Mouse (Mus musculus) neural tube, embryonic 11.5 days (tissue): ENCODE measurements around the gene Lhx5. TPM values are rescaled to one million over a fixed set of nuclear protein-coding genes. Genes with fewer than 3 reads are reported as not detected.

Source experiments
- ATAC-seq: fragments of 200-750 bp; cut with Nextera tagmentation; 2 replicates; pipeline ENCODE4 v1.8.0; 2017; ENCODE audit warnings: moderate number of reproducible peaks, mild to moderate bottlenecking, moderate TSS enrichment, moderate library complexity; ENCODE audit not compliant: insufficient read depth, low FRiP score, low TSS enrichment
- DNase-seq: peaks from one replicate; pipeline ENCODE4 v3.0.0-alpha.2; 2015; ENCODE audit warnings: low spot score
- H3K27ac ChIP-seq: fragments of 300-500 bp; sonication (generic); 2 replicates; pipeline ENCODE4 v1.5.1; 2014; ENCODE audit warnings: low read depth, mild to moderate bottlenecking, low read length
- H3K27me3 ChIP-seq: fragments of 300-500 bp; sonication (generic); 2 replicates; pipeline ENCODE4 v1.6.1; 2014; ENCODE audit warnings: mild to moderate bottlenecking, low read length, mixed read lengths; ENCODE audit not compliant: control insufficient read depth, insufficient read depth
- H3K36me3 ChIP-seq: fragments of 300-500 bp; sonication (generic); 2 replicates; pipeline ENCODE4 v1.6.1; 2014; ENCODE audit warnings: mild to moderate bottlenecking, low read length, moderate library complexity, mixed read lengths; ENCODE audit not compliant: control insufficient read depth, insufficient read depth
- H3K4me1 ChIP-seq: fragments of 300-500 bp; sonication (generic); 2 replicates; pipeline ENCODE4 v1.6.1; 2014; ENCODE audit warnings: low read length, mixed read lengths; ENCODE audit not compliant: control insufficient read depth, insufficient read depth
- H3K4me2 ChIP-seq: fragments of 300-500 bp; sonication (generic); 2 replicates; pipeline ENCODE4 v1.6.1; 2014; ENCODE audit warnings: low read depth, mild to moderate bottlenecking, moderate library complexity
- H3K4me3 ChIP-seq: fragments of 300-500 bp; sonication (generic); 2 replicates; pipeline ENCODE4 v1.5.1; 2014; ENCODE audit warnings: low read depth, low read length
- H3K9ac ChIP-seq: fragments of 300-500 bp; sonication (generic); 2 replicates; pipeline ENCODE4 v1.6.1; 2014; ENCODE audit warnings: mild to moderate bottlenecking, low read length
- H3K9me3 ChIP-seq: fragments of 300-500 bp; sonication (generic); 2 replicates; pipeline ENCODE4 v1.6.1; 2016; ENCODE audit warnings: low read length; ENCODE audit not compliant: control insufficient read depth
- WGBS: fragments of 180-500 bp; shearing (Covaris S2); extraction: QIAGEN DNeasy Blood & Tissue Kit; methylation state at CpG from one replicate; pipeline ENCODE4 v1.1.7; 2014; 5-methylcytosine and 5-hydroxymethylcytosine counted together
- polyA plus RNA-seq: library from polyadenylated mRNA; unstranded; fragments of >200 nt; fragmentation: Nextera tagmentation; extraction: Ambion mirVana; gene quantifications from 2 replicates; pipeline ENCODE4 v1.2.1, GENCODE M21; 2014

The Lhx5 gene
- polyA plus RNA-seq: 29.9 and 31.2 TPM in 2 replicates

- Histone ChIP-seq H3K4me1 (peaks cover 13% of the 10 kb centered on the region), H3K27ac (peak within 1 kb of the TSS; percentile 83), H3K4me3 (peak within 1 kb of the TSS; percentile 40), H3K36me3 (no peaks in the 10 kb centered on the region), H3K4me2 (peak within 1 kb of the TSS; percentile 18), H3K9ac (peak within 1 kb of the TSS; percentile 67), H3K9me3 (no peaks in the 10 kb centered on the region), H3K27me3 (peaks cover 96% of the 10 kb centered on the region)
- peak; percentile 62; the same call in 1 of the 2 replicates for ATAC-seq
- peak; percentile 75 for DNase-seq
- under 1% methylated on average over 69 of the region's 69 CpGs for WGBS
These were observed at the start of gene Lhx5 for GRCm38 (mm10) chr5:120431649-120432485. Lhx5 (plus strand) TSS chr5:120431699.

DNA sequence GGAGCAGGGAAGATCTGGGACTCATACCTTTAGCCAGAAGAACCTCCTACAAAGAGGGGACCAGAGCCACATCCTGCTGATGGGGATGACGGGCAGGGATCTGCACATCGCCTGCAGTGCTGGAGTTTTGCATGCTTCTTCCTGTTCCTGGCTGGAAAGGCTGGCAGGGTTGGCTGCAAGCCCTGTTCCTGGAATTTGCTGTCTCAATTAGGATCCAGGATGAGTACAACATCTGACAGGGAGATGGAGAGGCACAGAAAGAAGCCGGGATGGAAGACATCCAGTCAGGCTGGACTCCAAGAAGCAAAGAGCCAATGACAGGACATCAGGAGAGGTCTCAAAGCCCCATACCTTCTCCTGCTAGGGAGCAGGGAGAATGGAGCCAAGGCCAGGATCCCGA lies 45.1 kb upstream of the Lhx5 start:
- Histone ChIP-seq H3K36me3 (no peaks in the 10 kb centered on the region), H3K27me3 (no peaks in the 10 kb centered on the region), H3K9ac (no peak overlapping the region), H3K4me1 (no peaks in the 10 kb centered on the region), H3K9me3 (no peaks in the 10 kb centered on the region), H3K4me3 (no peak overlapping the region), H3K4me2 (no peak overlapping the region), H3K27ac (no peak overlapping the region)
- ATAC-seq (no peak), DNase-seq (no peak)
- WGBS: 85% methylated on average over 4 of the region's 4 CpGs

DNA sequence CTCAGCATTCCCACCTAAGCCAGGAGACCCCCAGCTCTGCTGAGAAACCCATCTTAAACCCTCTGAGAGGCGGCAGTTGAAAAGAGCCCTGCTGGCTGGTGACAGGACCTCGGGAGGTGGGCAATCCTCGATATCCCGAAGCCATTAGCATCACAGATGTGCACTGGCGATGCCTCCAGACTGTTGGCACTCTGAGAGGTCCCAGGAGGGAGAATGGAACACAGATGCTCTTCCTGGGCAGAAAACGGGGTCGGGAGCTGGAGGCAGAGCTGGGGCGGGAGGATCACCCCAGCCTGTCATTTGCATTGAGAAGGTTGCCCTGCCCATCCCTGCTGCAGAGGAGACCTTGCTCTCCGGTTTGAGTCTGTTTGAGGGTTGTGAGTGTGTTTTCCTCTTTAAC lies 42.7 kb upstream of the Lhx5 start:
- ATAC-seq: no peak
- no peak overlapping the region for H3K27ac ChIP-seq
- 40% methylated on average over 9 of the region's 9 CpGs for WGBS

DNA sequence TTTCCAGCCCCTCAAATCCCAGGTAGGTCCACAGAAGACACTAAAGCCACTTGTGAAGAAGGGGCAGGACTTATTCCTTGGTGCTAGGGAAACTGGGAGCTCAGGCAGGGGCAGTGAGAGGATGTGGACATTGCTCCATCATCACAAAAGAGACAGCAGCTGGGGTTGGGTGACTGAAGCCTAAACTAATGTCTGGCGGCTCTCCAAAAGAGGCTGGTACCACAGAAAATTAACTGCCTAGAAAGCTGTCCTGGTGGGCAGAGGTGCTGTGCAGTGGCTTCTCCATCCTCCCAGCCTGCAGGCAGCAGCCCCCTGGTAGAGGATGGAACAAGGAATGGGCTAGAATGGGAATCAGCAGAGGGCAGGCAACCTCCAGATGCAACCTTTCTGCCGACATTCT lies 41.5 kb upstream of the Lhx5 start:
- DNase-seq (no peak), ATAC-seq (no peak)
- H3K4me2 ChIP-seq: no peak overlapping the region
- no peaks in the 10 kb centered on the region for H3K36me3 ChIP-seq
- H3K4me1 ChIP-seq: no peaks in the 10 kb centered on the region; the same call in 1 of the 2 replicates
- H3K27me3 ChIP-seq: 0 out of 2 replicates have a peak, but pooled peaks cover 3% of the 10 kb centered on the region
- no peak overlapping the region for H3K9ac ChIP-seq
- no peak overlapping the region for H3K4me3 ChIP-seq
- WGBS: 72% methylated on average over 2 of the region's 2 CpGs
- no peak overlapping the region for H3K27ac ChIP-seq
- no peaks in the 10 kb centered on the region for H3K9me3 ChIP-seq

More for the DNA sequence above, 42.7 kb upstream of the Lhx5 start:
- 0 out of 2 replicates have a peak, but pooled peaks cover 3% of the 10 kb centered on the region for H3K27me3 ChIP-seq
- no peaks in the 10 kb centered on the region for H3K36me3 ChIP-seq
- DNase-seq: no peak
- no peak overlapping the region for H3K4me2 ChIP-seq
- H3K9me3 ChIP-seq: no peaks in the 10 kb centered on the region
- H3K4me1 ChIP-seq: no peaks in the 10 kb centered on the region; the same call in 1 of the 2 replicates
- H3K9ac ChIP-seq: no peak overlapping the region
- H3K4me3 ChIP-seq: no peak overlapping the region

GRCm38 (mm10) chr5:120393871-120394667 lies 37.4 kb upstream of the Lhx5 start:
- peaks cover 4% of the 10 kb centered on the region; the same call in 1 of the 2 replicates for H3K4me1 ChIP-seq
- no peak overlapping the region for H3K4me2 ChIP-seq
- peak; percentile 65 for ATAC-seq
- H3K27me3 ChIP-seq: peaks cover 19% of the 10 kb centered on the region
- no peaks in the 10 kb centered on the region for H3K9me3 ChIP-seq
- no peaks in the 10 kb centered on the region for H3K36me3 ChIP-seq
- no peak overlapping the region for H3K9ac ChIP-seq
- peak; percentile 63 for DNase-seq
- peak overlapping the region; percentile 77 for H3K27ac ChIP-seq
- no peak overlapping the region for H3K4me3 ChIP-seq
- 13% methylated on average over 24 of the region's 25 CpGs for WGBS

DNA sequence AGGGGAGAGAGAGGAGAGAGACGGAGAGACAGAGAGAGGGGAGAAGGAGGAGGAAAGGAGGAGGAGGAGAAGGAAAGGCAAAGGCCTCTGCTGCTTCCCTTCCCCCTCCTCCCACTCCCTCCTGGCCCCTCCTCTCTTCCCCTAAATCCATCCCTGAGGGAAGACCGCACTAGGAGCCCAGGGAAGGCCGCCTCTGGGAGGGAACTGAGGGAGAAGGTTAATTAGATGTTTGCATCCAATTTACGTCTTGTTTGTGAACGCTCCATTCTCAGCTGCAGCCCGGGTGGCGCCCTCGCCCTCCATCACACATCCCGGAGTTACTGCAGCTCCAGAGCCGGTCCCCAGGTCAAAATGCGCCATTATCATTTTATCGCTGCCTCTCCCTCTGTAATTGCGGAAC lies 33.5 kb upstream of the Lhx5 start:
- Histone ChIP-seq H3K4me3 (no peak overlapping the region), H3K27me3 (peaks cover 20% of the 10 kb centered on the region), H3K9me3 (no peaks in the 10 kb centered on the region), H3K36me3 (no peaks in the 10 kb centered on the region), H3K4me2 (peak overlapping the region; percentile 9; the same call in 1 of the 2 replicates), H3K27ac (peak overlapping the region; percentile 54; the same call in 1 of the 2 replicates), H3K4me1 (peaks cover 4% of the 10 kb centered on the region; the same call in 1 of the 2 replicates), H3K9ac (no peak overlapping the region)
- 4% methylated on average over 13 of the region's 13 CpGs for WGBS
- DNase-seq: peak; percentile 37
- no peak for ATAC-seq

- no peaks in the 10 kb centered on the region; the same call in 1 of the 2 replicates for H3K4me1 ChIP-seq
- no peak overlapping the region for H3K9ac ChIP-seq
- no peaks in the 10 kb centered on the region for H3K9me3 ChIP-seq
- H3K27me3 ChIP-seq: peaks cover 14% of the 10 kb centered on the region
- H3K4me3 ChIP-seq: no peak overlapping the region
- ATAC-seq: no peak
- 85% methylated on average over 12 of the region's 12 CpGs for WGBS
- DNase-seq: no peak
- no peaks in the 10 kb centered on the region for H3K36me3 ChIP-seq
- no peak overlapping the region for H3K4me2 ChIP-seq
- H3K27ac ChIP-seq: no peak overlapping the region
These were observed 26.5 kb upstream of the Lhx5 start for GRCm38 (mm10) chr5:120404831-120405591.

GRCm38 (mm10) chr5:120408933-120409332 lies 22.6 kb upstream of the Lhx5 start:
- no peaks in the 10 kb centered on the region for H3K36me3 ChIP-seq
- peaks cover 27% of the 10 kb centered on the region for H3K27me3 ChIP-seq
- H3K27ac ChIP-seq: peak overlapping the region; percentile 67; the same call in 1 of the 2 replicates
- DNase-seq (no peak), ATAC-seq (0 out of 2 replicates have a peak, but pooled peaks have one; percentile 38)
- 0 out of 2 replicates have a peak, but pooled peaks cover 4% of the 10 kb centered on the region for H3K9me3 ChIP-seq
- WGBS: 71% methylated on average over 14 of the region's 14 CpGs
- no peaks in the 10 kb centered on the region; the same call in 1 of the 2 replicates for H3K4me1 ChIP-seq
- H3K9ac ChIP-seq: no peak overlapping the region
- H3K4me2 ChIP-seq: no peak overlapping the region
- no peak overlapping the region for H3K4me3 ChIP-seq
